Mouse (Mus musculus) layer of hippocampus, adult 18-20 months (tissue): ENCODE data around the gene Adora1. TPM values are rescaled to one million over a fixed set of nuclear protein-coding genes. Genes with fewer than 3 reads are reported as not detected.
A peak's percentile ranks its signal among the peaks of the same experiment; 100 is the strongest.

Experiments
- DNase-seq, 2 experiments: peaks; one replicate each; pipeline ENCODE4 v3.0.0; 2022; ENCODE audit warnings: low spot score in 2 of 2
- total RNA-seq, 2 experiments: library from RNA; stranded (reverse); gene quantifications; 2 replicates each; pipeline ENCODE4 v1.2.3; 2021

Gene Adora1
- total RNA-seq, 2 experiments from 2014 or later = 212 to 220 TPM

DNA sequence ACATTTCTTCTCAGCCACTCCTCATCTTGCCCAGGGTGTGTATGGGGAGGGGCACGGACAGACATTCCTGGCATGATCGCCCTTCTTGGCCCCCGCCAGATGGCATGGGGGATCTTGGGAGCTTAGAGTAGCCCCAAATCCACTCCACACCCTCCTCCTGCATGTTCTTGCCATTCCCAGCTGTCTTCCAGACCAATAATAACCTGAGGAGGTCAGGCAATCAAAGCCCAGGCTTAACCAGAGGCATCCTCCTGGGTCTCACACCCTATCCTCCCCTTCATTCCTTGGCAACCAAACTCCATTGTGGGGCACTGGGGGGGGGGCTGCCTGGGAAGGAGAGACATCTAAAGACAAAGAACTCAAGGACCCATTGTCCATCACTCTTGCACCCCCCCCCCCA is 74.8 kb downstream of the Adora1 start:
- no peak for DNase-seq

GRCm38 (mm10) chr1:134154655-134155054 is 80.6 kb downstream of the Adora1 start:
- DNase-seq = no peak

DNA sequence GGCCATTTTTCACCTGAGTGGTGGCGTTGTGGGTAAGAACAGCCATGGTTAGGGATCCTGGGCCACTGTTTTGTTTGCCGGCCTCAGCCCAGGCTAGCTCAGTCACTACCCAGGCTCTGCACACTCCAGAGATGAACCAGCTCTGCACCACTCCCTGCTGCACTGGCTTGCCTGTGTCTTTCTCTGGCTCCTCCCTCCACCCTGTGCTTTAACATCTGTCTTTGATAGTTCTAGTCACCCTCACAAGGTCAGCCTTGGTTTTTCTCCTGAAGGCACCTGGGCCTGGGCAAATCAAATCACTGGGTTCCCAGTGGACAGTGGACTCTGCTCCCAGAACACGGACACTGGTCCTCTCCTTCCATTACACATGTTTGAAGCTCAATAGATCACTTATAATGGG is 81.1 kb downstream of the Adora1 start:
- no peak for DNase-seq

DNA sequence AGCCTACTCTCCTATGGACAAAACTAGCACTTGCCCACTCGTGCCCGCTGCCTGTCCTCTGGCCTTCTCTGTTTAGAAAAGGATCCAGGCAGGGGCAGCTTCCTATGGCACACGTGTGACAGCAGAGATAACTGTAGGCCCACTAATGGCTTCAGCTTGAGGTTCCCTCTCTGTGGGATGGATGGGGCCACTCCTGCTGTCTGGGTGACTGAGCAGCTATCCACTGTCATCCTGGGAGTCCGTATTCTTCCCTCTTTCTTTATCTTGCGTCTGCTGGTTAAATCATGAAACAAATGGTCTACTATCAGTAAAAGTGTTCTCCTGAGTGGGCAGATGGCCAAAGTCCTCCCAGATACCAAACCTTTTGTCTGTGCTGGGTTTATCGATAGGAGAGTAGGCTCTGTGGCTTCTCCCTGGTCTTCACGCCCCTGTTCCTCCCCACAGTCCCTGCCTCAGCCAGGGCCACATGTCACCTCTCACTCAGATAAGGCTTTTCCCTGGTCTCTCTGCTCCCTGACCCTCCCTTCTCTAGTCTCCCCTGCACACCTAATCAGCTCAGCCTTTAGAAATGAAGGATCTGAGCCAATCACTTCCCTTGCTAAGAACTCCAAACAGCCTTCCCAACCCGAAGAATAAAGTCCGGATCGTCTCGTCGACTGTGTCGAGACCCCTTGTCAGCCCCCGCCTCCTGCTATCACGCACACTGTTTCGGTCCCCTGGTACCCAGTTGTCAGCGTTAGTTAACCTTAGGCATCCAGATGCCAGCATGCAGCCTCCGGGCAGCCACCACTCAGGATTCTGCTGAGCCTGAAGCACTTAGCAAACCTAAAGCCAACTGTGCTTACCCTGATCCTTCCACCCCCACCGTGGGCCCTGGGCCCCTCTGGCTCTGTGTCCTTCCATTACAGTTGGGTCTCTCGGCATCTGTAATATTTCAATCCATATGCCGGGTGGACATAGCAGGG is 82.3 kb downstream of the Adora1 start:
- no peak for DNase-seq

DNA sequence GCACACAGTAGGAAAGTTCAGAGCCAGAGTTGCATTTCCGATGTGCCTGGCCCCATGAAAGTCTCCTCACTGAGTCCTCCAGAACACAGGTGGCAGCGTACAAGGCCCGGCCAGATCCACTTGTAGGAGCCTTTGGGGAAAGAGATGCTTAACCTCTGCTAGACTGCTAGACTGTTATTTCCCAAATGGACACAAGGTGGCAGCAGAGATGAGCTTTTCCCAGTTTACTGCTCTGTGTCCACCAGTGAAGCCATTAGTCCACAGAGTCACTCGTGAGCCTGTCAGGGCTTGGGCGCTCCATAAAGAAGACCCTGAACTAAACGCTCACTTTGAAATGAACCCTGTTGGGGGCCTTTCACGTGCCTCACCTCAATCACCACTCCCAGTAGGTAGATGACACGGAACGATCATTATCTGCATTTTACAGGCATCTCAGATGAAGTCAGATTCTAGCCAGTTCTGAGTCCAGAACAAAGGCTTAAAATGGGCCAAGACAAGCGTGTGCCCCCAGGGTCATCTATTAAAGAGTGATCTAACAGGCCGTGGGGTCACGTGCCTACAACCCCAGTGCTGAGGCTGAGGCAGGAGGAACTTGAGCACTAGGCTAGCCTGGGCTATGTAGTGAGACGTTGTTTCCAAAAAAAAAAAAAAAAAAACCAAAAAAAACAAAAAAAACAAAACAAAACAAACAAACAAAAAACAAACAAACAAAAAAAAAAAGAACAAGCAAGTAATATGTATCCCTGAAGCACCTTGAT is 83.4 kb downstream of the Adora1 start:
- peak; percentile 55 to 90 for DNase-seq

DNA sequence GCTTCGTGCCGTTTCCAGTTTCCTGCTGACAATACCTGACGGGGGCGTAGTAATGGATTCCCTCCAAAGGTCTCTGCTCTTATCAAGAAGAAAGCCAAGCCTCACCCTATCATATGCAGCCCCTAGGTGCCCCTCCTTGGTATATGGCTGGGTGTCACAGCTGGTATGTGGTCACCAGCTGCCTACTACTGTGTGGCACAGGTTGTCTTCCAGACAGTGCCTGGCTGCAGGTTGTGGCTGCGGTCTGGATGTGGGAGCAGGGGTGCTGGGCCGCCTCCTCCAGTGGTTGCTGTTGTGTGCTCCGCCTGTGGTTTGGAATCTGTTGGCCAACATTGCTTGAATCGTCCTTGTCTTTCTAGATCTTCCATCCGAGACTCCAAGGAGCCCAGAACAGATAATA is 84.5 kb downstream of the Adora1 start:
- no peak for DNase-seq

GRCm38 (mm10) chr1:134150076-134150475 is 85.2 kb downstream of the Adora1 start:
- DNase-seq = no peak

Other genes starting within 250 kb of the Adora1 start
- gene Fmod, start 198.2 kb downstream of the Adora1 start, total RNA-seq = 1 to 10 TPM; 3.9 to 5.2 TPM
- gene Btg2, start 156.3 kb downstream of the Adora1 start, total RNA-seq = 10 to 100 TPM; 16.6 to 24.9 TPM
- under 1 TPM in 1 of 2 experiments, not detected in 1; 0.17 TPM for gene Chit1, start 124.2 kb downstream of the Adora1 start, total RNA-seq
- gene Chil1, start 53.3 kb downstream of the Adora1 start, total RNA-seq = 10 to 100 TPM; 17.2 to 22.4 TPM
- not detected for gene Mybph, start 42.0 kb downstream of the Adora1 start, total RNA-seq
- gene Myog, start 54.6 kb upstream of the Adora1 start, total RNA-seq = not detected
- 10 to 100 TPM; 66.5 to 68.4 TPM for gene Ppfia4, start 97.5 kb upstream of the Adora1 start, total RNA-seq
- 10 to 100 TPM; 60.3 to 71.7 TPM for gene Tmem183a, start 126.5 kb upstream of the Adora1 start, total RNA-seq
- not detected for gene 4933406M09Rik, start 150.5 kb upstream of the Adora1 start, total RNA-seq
- 10 to 100 TPM; 30.1 to 33.0 TPM for gene Cyb5r1, start 170.1 kb upstream of the Adora1 start, total RNA-seq
- gene Adipor1, start 179.9 kb upstream of the Adora1 start, total RNA-seq = 10 to 100 TPM; 58.0 to 60.7 TPM
- 10 to 100 TPM; 40.7 to 44.8 TPM for gene Klhl12, start 220.1 kb upstream of the Adora1 start, total RNA-seq